12 mouse cellular contexts compared by ENCODE assay signal in genomic region chr4:136824935-136825552, GRCm38 (mm10). TPM values are rescaled to one million over a fixed set of nuclear protein-coding genes. Genes with fewer than 3 reads are reported as not detected.
DNase-seq lines count a peak whose midpoint lies in the region; ATAC-seq and TF ChIP-seq lines count a peak whose summit lies in the region.
"Had no signal": no experiment of that assay in that cellular context is flagged by ENCODE, and none has a peak within 500 bp of the region (broad histone marks: within the 10 kb centered on the region; RNA-seq: fewer than 3 reads in every experiment).

No protein-coding gene starts in this region.

- peaks cover 38% of the 10 kb centered on the region for H3K27me3 ChIP-seq in heart, embryonic 14.5 days (ENCODE audit: control insufficient read depth, insufficient read depth, low read length)
- H3K27me3 ChIP-seq: stomach, embryonic 15.5 days had no signal

- peaks cover 11 to 21% of the 10 kb centered on the region in 2 experiments for H3K4me1 ChIP-seq in heart, embryonic 14.5 days (ENCODE audit: control insufficient read depth in 2 of 2, insufficient read depth in 2 of 2, low read length in 2 of 2)
- H3K4me1 ChIP-seq: megakaryocyte, embryonic 14.5 days had no signal

- TF ChIP-seq POLR2A in brain, embryonic 14.5 days (IDR thresholded peaks at IDR 0.05; ENCODE audit: borderline replicate concordance, extremely low read depth, insufficient read depth, insufficient read length, poor library complexity, severe bottlenecking) = no peak

- peak overlapping the region; percentile 27; the same call in 1 of the 2 replicates for H3K4me2 ChIP-seq in heart, embryonic 14.5 days (ENCODE audit: low read length)
- H3K4me2 ChIP-seq: stomach, embryonic 15.5 days had no signal

- intact Hi-C loops in heart, postnatal 14 days (cut with DNase I) = no loop called here

- no peak for TF ChIP-seq CTCF in brain, embryonic 14.5 days (IDR thresholded peaks at IDR 0.05; ENCODE audit: borderline replicate concordance, extremely low read depth, insufficient read depth, insufficient read length)

- H3K27ac ChIP-seq in heart, embryonic 14.5 days (replicated peaks in 1 of 2; ENCODE audit: control insufficient read depth in 1 of 2, insufficient read depth in 1 of 2, low read depth in 2 of 2, low read length in 2 of 2) = no peak overlapping the region
- H3K27ac ChIP-seq: heart, adult 2 months; stomach, embryonic 15.5 days had no signal

- no peak overlapping the region for H3K4me3 ChIP-seq in heart, embryonic 14.5 days (ENCODE audit: control insufficient read depth in 1 of 2, insufficient read depth in 1 of 2, low read depth in 1 of 2, low read length in 2 of 2)
- H3K4me3 ChIP-seq: heart, adult 2 months; megakaryocyte, embryonic 14.5 days; stomach, embryonic 15.5 days had no signal

- no peak for ATAC-seq in heart, embryonic 14.5 days (ENCODE audit: insufficient number of reproducible peaks, insufficient read depth, low FRiP score, low read depth)

- 27% methylated on average over 18 of the region's 18 CpGs for WGBS in heart, embryonic 14.5 days

- no peaks in the 10 kb centered on the region for H3K9me3 ChIP-seq in heart, embryonic 14.5 days (ENCODE audit: control insufficient read depth, low read length)
- H3K9me3 ChIP-seq: megakaryocyte, embryonic 14.5 days; stomach, embryonic 15.5 days had no signal

- peak overlapping the region; percentile 16; the same call in 1 of the 2 replicates for H3K9ac ChIP-seq in heart, embryonic 14.5 days (ENCODE audit: low read length)
- H3K9ac ChIP-seq: stomach, embryonic 15.5 days had no signal

- no peak for DNase-seq in heart, postnatal 14 days
- DNase-seq in brain, embryonic 14.5 days (ENCODE audit: low read depth) = peak; percentile 83
- DNase-seq in cerebellum, adult 9-10 months = peak; percentile 93
- peak; percentile 43 to 73 for DNase-seq in lung, postnatal 4 days
- no peak for DNase-seq in frontal cortex, postnatal 10 days (ENCODE audit: low spot score in 2 of 2)
- DNase-seq in thymus, postnatal 14 days = no peak
- DNase-seq in left cerebral cortex, adult 18-20 months (ENCODE audit: low spot score in 2 of 2) = no peak
- DNase-seq: adrenal gland, postnatal 10 days; heart, adult 2 months had no signal

- H3K36me3 ChIP-seq in heart, embryonic 14.5 days (ENCODE audit: control insufficient read depth, insufficient read depth, low read length) = no peaks in the 10 kb centered on the region
- H3K36me3 ChIP-seq: stomach, embryonic 15.5 days had no signal

RNA-seq across cellular contexts. Expression of gene Ephb2, which starts 10.7 kb away (rescaled TPM):
- polyA plus RNA-seq in heart, embryonic 14.5 days (2014; fragmentation: Nextera tagmentation; extraction: Ambion mirVana) = 1.4 and 1.6 TPM in 2 replicates
- total RNA-seq in heart, postnatal 14 days (2021) = 1 to 10 TPM in 1 of 2 experiments, under 1 TPM in 1; 0.81 to 1.1 TPM
- polyA plus RNA-seq in brain, embryonic 14.5 days (2012; rRNA removed) = 110 and 141 TPM in 2 replicates
- 10 to 100 TPM; 14.9 to 16.1 TPM for total RNA-seq in left cerebral cortex, adult 18-20 months (2021)

Comparison
In these comparisons a context has a peak if more than half of its experiments do, and no peak if none do; other contexts are left out.
1. DNase-seq: peak in brain, embryonic 14.5 days (single experiment), cerebellum, adult 9-10 months (single experiment) and lung, postnatal 4 days (2 of 2); none in heart, postnatal 14 days (0 of 2), frontal cortex, postnatal 10 days (0 of 2), thymus, postnatal 14 days (single experiment) and left cerebral cortex, adult 18-20 months (0 of 2).
2. RNA of gene Ephb2, which starts 10.7 kb away (total RNA-seq): 14.9 to 16.1 TPM in left cerebral cortex, adult 18-20 months; 0.81 to 1.1 TPM in heart, postnatal 14 days; every median in the first group is over 4 times any median in the second.